Mouse (Mus musculus) adrenal gland, adult 8-10 months (tissue): ENCODE data around the gene Lipo3. TPM values are rescaled to one million over a fixed set of nuclear protein-coding genes. Genes with fewer than 3 reads are reported as not detected.
"Not testable (repeated sequence)": the region's sequence is repeated elsewhere in the genome, so short reads cannot be mapped to it uniquely, and the experiment has no call there.

Source experiments
- DNase-seq: peaks from one replicate; pipeline ENCODE4 v3.0.0; 2022
- microRNA-seq, 2 experiments: library from miRNA; unstranded; fragments of <30 nt; microRNA quantifications; one replicate each; pipeline ENCODE4 v1.2.0; 2022
- total RNA-seq, 4 experiments: library from RNA; stranded (reverse); gene quantifications; 2 replicates each; pipeline ENCODE4 v1.2.4; 2022

Gene Lipo3
- total RNA-seq = 10 to 100 TPM; 10.6 to 16.1 (median 13.0) TPM

DNA sequence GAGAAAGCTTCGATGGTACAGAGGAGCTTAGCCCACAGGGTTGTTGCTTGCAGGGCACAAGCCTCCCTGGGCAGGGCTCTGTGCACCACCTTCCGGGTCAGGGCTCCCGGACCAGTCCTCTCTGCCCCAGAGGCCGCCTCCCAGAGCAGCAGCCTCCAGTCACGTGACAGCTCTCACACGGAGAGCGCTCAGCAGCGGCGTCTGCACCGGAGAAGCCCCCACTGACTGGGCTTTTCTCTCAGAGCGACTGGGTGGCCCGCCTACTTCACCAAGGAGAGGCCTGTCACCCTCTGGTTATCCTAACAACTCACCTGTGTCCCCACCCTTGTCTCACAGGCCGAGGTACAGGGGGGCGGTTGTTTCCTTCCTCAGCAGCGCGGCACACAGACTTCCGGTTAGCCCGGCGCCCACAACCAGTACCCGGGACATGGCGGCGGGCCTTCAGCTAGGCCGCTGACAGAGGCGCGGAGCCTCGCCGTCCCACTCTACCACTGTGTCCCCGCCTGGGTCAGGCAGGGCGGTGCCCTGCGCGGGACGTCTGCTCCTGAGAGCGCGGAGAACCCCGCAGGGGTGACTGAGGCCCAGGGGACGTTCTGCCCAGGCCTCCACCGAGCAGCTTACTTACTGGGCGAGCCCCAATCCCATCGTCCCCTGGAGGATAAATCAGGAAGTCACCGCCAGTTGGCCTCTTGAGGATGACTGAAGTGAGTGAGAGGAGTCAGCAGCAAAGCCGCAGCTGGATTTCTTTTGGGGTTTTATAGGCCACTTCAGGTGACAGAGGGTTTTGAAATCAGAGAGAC is at the start of gene Lipo3:
TSS of gene Lipo3 (minus strand) at position 665 of the 800 bp plus-strand sequence.
- DNase-seq = peak; percentile 0

DNA sequence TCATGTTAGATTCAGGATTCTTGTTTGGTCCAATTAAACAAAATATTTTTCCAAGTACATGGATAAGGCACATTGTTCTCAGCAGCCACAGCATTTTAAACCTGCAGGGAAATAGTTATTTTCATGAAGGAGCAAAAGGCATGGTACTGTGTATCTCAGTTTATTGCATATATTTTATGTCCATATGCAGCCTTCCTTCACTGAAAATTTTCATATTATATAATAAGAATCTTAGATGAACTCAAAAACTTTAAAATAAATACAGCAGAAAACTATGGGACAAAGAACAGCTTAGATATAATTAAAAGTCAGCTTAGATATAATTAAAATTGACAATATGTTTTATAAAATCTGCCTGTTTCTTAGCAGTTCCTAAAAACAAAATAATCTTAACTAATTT is 25.6 kb upstream of the Lipo3 start, which contains the start of gene Lipo1:
TSS of gene Lipo1 (minus strand) at position 101 of the 400 bp plus-strand sequence.
- not testable (repeated sequence) for DNase-seq

DNA sequence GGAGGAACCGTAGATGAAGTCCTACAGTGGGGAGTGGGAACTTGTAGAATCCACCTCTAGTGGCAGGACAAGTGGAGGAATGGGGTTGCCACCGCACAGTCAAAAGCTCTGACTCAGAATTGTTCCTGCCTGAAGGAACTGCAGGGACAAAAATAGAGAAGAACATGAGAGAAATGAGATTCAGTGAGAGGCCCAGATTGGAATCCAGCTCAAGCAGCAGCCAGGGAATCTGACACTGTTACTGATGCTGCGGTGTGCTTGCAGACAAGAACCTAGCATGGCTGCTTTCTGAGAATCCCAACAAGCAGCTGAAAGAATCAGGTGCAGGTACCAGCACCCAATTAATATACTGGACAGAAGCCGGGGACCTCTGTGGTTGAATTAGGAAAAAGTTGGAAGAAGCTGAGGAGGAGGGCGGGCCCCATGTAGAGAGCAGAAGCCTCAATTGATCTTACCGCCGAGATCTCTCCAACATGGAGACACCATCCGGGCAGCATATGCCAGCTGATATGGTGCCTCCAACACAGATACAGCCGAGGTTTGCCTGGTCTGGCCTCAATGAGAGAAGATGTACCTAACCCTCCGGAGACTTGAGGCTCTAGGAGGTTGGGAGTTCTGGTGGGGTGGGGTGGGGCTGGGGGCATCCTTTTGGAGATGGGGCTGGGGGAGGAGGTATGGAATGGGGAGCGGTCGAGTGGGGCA is 25.0 kb upstream of the Lipo3 start:
- DNase-seq = no peak

DNA sequence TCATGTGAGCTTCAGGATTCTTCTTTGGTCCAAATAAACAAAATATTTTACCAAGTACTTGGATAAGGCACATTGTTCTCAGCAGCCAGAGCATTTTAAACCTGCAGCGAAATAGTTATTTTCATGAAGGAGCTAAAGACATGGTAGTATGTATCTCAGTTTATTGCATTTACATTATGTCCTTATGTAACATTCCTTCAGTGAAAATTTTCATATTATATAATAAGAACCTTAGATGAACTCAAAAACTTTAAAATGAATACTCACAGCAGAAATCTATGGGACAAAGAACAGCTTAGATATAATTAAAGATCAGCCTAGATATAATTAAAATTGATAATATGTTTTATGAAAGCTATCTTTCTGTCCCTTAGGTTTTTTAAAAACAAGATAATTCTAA is 10.5 kb downstream of the Lipo3 start, which contains the start of gene Lipo2:
TSS of gene Lipo2 (minus strand) at position 101 of the 400 bp plus-strand sequence.
- not testable (repeated sequence) for DNase-seq

DNA sequence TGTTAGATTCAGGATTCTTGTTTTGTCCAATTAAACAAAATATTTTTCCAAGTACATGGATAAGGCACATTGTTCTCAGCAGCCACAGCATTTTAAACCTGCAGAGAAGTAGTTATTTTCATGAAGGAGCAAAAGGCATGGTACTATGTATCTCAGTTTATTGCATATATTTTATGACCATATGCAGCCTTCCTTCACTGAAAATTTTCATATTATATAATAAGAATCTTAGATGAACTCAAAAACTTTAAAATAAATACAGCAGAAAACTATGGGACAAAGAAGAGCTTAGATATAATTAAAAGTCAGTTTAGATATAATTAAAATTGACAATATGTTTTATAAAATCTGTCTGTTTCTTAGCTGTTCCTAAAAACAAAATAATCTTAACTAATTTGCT is 136.6 kb downstream of the Lipo3 start, which contains the start of gene Gm8978:
TSS of gene Gm8978 (minus strand) at position 101 of the 400 bp plus-strand sequence.
- DNase-seq = not testable (repeated sequence)

DNA sequence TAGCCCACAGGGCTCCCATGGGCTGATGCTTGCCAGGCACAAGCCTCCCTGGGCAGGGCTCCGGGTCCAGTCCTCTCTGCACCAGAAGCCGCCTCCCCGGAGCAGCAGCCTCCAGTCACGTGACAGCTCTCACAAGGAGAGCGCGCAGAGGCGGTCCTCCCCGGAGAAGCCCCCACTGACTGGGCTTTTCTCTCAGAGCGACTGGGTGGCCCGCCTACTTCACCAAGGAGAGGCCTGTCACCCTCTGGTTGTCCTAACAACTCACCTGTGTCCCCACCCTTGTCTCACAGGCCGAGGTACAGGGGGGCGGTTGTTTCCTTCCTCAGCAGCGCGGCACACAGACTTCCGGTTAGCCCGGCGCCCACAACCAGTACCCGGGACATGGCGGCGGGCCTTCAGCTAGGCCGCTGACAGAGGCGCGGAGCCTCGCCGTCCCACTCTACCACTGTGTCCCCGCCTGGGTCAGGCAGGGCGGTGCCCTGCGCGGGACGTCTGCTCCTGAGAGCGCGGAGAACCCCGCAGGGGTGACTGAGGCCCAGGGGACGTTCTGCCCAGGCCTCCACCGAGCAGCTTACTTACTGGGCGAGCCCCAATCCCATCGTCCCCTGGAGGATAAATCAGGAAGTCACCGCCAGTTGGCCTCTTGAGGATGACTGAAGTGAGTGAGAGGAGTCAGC is 172.0 kb downstream of the Lipo3 start:
- DNase-seq = peak; percentile 12

DNA sequence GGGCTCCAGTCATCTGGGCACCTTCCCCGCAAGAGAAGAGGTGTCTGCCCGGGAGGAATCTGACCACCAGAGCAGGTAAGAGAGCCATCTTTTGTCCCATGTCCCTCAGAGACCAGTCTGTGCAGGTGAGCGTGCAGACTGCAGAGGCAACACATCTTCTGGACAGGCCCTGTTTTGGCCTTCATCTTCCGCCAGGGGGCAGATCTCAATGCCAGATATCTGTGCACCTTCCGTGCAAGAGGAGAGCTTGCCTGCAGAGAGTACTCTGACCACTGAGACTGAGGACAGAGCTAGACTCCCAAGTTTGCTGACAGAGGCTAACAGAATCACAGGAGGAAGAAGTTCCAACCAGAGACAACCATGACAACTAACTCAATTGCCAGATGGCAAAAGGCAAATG is 193.2 kb downstream of the Lipo3 start:
- DNase-seq = not testable (repeated sequence)

DNA sequence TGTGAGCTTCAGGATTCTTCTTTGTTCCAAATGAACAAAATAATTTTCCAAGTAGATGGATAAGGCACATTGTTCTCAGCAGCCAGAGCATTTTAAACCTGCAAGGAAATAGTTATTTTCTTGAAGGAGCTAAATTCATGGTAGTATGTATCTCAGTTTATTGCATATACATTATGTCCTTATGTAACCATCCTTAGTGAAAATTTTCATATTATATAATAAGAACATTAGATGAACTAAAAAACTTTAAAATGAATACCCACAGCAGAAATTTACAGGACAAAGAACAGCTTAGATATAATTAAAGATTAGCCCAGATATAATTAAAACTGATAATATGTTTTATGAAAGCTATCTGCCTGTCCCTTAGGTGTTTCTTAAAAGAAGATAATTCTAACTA is 244.1 kb downstream of the Lipo3 start, which contains the start of gene Lipo4:
TSS of gene Lipo4 (minus strand) at position 101 of the 400 bp plus-strand sequence.
- DNase-seq = no peak

Small RNAs within 50 kb of the gene (microRNA-seq; reads per million reads assigned to microRNA genes)
- gene Gm27440 = 0 reads per million in 2 experiments

Other genes with a start within 250 kb of the Lipo3 start
- gene Lipo4, start 244.2 kb downstream of the Lipo3 start, total RNA-seq = under 1 TPM; 0.22 to 0.28 (median 0.27) TPM
- gene Gm8978, start 136.7 kb downstream of the Lipo3 start, total RNA-seq = not detected
- under 1 TPM in 3 of 4 experiments, not detected in 1; 0.13 to 0.43 (median 0.31) TPM for gene Lipo2, start 10.6 kb downstream of the Lipo3 start, total RNA-seq
- gene Lipo1, start 25.5 kb upstream of the Lipo3 start, total RNA-seq = not detected
- gene Lipf, start 199.2 kb upstream of the Lipo3 start, total RNA-seq = not detected
- under 1 TPM; 0.15 to 0.40 (median 0.31) TPM for gene Lipk, start 246.3 kb upstream of the Lipo3 start, total RNA-seq